Mouse (Mus musculus): ENCODE data around the gene Uaca. TPM values are rescaled to one million over a fixed set of nuclear protein-coding genes. Genes with fewer than 3 reads are reported as not detected.

Uaca gene
- polyA plus RNA-seq (2015; fragmentation: Nextera tagmentation; extraction: Ambion mirVana) = 18.4 and 18.5 TPM in 2 replicates

GRCm38 (mm10) chr9:60794210-60794840, at the start of gene Uaca:
Gene Uaca, plus strand, starts transcription at chr9:60794542.
- Histone ChIP-seq H3K27me3 (0 out of 2 replicates have a peak, but pooled peaks cover 6% of the 10 kb centered on the region), H3K9me3 (no peaks in the 10 kb centered on the region), H3K4me2 (peak within 1 kb of the TSS; percentile 95), H3K27ac (replicated peaks) (peak within 1 kb of the TSS; percentile 59; the same call in 1 of the 2 replicates), H3K9ac (peak within 1 kb of the TSS; percentile 56), H3K36me3 (no peaks in the 10 kb centered on the region), H3K4me3 (peak within 1 kb of the TSS; percentile 74), H3K4me1 (replicated peaks) (peaks cover 15% of the 10 kb centered on the region)
- peak; percentile 95 for ATAC-seq (ENCODE audit: low FRiP score, low read depth)
- under 1% methylated on average over 45 of the region's 45 CpGs for WGBS

DNA sequence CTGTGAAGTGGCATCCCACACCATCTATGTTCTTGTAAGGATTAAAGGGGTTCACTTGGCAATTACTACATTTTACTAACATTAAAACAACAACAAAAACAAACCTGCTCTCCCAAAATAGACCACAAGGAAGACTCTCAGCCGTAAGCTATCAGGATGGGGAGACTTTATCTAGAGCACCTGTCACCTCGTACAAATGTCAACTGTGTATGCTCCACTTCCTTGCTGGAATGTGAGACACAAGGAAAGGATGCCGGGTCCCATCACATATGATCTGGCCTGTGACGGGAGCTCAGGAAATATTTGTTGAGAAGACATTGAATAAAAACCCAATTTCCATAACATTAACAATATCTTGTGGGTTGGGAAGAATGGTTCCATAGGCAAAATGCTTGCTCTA, 49.4 kb upstream of the Uaca start:
- no peak overlapping the region for H3K4me2 ChIP-seq
- 65% methylated on average over 4 of the region's 4 CpGs for WGBS

GRCm38 (mm10) chr9:60746561-60746960, 47.8 kb upstream of the Uaca start:
- H3K9ac ChIP-seq = no peak overlapping the region
- no peaks in the 10 kb centered on the region for H3K4me1 ChIP-seq (replicated peaks)
- no peak overlapping the region for H3K4me3 ChIP-seq
- H3K4me2 ChIP-seq = no peak overlapping the region
- no peaks in the 10 kb centered on the region for H3K36me3 ChIP-seq
- H3K27ac ChIP-seq (replicated peaks) = no peak overlapping the region
- ATAC-seq (ENCODE audit: low FRiP score, low read depth) = no peak
- H3K27me3 ChIP-seq = no peaks in the 10 kb centered on the region
- H3K9me3 ChIP-seq = no peaks in the 10 kb centered on the region
- WGBS = 61% methylated on average over 6 of the region's 6 CpGs

More for the DNA sequence above, 49.4 kb upstream of the Uaca start:
- Histone ChIP-seq H3K9ac (no peak overlapping the region), H3K4me3 (no peak overlapping the region), H3K4me1 (replicated peaks) (no peaks in the 10 kb centered on the region), H3K36me3 (no peaks in the 10 kb centered on the region), H3K27ac (replicated peaks) (no peak overlapping the region), H3K27me3 (no peaks in the 10 kb centered on the region), H3K9me3 (no peaks in the 10 kb centered on the region)
- no peak for ATAC-seq (ENCODE audit: low FRiP score, low read depth)

- no peak overlapping the region for H3K4me3 ChIP-seq
These were observed 46.7 kb upstream of the Uaca start for GRCm38 (mm10) chr9:60747672-60748071.

GRCm38 (mm10) chr9:60748191-60748590, 46.2 kb upstream of the Uaca start:
- WGBS = 76% methylated on average over 2 of the region's 2 CpGs
- Histone ChIP-seq H3K4me3 (no peak overlapping the region), H3K9ac (no peak overlapping the region), H3K4me1 (replicated peaks) (no peaks in the 10 kb centered on the region), H3K27me3 (no peaks in the 10 kb centered on the region), H3K36me3 (no peaks in the 10 kb centered on the region), H3K27ac (replicated peaks) (no peak overlapping the region), H3K9me3 (no peaks in the 10 kb centered on the region), H3K4me2 (no peak overlapping the region)
- no peak for ATAC-seq (ENCODE audit: low FRiP score, low read depth)

More at GRCm38 (mm10) chr9:60747672-60748071, 46.7 kb upstream of the Uaca start:
- H3K27me3 ChIP-seq = no peaks in the 10 kb centered on the region
- 93% methylated on average over 5 of the region's 5 CpGs for WGBS
- H3K4me1 ChIP-seq (replicated peaks) = no peaks in the 10 kb centered on the region
- no peak for ATAC-seq (ENCODE audit: low FRiP score, low read depth)
- H3K9ac ChIP-seq = no peak overlapping the region
- H3K36me3 ChIP-seq = no peaks in the 10 kb centered on the region
- H3K4me2 ChIP-seq = no peak overlapping the region
- H3K27ac ChIP-seq (replicated peaks) = no peak overlapping the region
- no peaks in the 10 kb centered on the region for H3K9me3 ChIP-seq

GRCm38 (mm10) chr9:60749105-60749504, 45.2 kb upstream of the Uaca start:
- no peak overlapping the region for H3K4me2 ChIP-seq
- ATAC-seq (ENCODE audit: low FRiP score, low read depth) = no peak
- no peaks in the 10 kb centered on the region for H3K36me3 ChIP-seq
- H3K27ac ChIP-seq (replicated peaks) = no peak overlapping the region
- H3K27me3 ChIP-seq = no peaks in the 10 kb centered on the region
- H3K4me1 ChIP-seq (replicated peaks) = no peaks in the 10 kb centered on the region
- whole genome bisulfite sequencing = 92% methylated on average over 2 of the region's 2 CpGs
- H3K9me3 ChIP-seq = no peaks in the 10 kb centered on the region
- no peak overlapping the region for H3K9ac ChIP-seq
- no peak overlapping the region for H3K4me3 ChIP-seq

DNA sequence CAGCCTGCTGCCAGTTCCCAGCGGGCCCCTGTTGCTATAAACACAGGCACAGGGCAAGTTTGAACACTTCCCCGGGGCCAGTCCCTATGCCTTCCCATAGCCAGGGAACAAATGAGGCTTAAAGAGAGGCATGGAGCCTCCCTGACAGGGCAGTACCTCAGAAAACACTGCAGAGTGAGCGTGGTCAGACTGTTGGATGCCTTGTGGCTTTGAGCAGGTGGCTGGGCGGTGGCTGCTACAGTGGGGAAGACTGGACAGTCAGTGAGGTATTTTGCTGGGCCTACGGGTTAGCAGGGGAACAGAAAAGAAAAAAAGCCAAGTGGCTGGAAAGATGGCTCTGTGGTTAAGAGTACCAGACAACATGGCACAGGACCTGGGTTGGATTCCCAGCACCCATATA, 43.2 kb upstream of the Uaca start:
- H3K9ac ChIP-seq = no peak overlapping the region
- H3K27me3 ChIP-seq = no peaks in the 10 kb centered on the region
- H3K9me3 ChIP-seq = no peaks in the 10 kb centered on the region
- no peak overlapping the region for H3K4me3 ChIP-seq
- H3K36me3 ChIP-seq = no peaks in the 10 kb centered on the region
- no peak for ATAC-seq (ENCODE audit: low FRiP score, low read depth)
- H3K27ac ChIP-seq (replicated peaks) = no peak overlapping the region
- no peaks in the 10 kb centered on the region for H3K4me1 ChIP-seq (replicated peaks)
- WGBS = 94% methylated on average over 5 of the region's 5 CpGs
- no peak overlapping the region for H3K4me2 ChIP-seq

GRCm38 (mm10) chr9:60751971-60752370, 42.4 kb upstream of the Uaca start:
- ATAC-seq (ENCODE audit: low FRiP score, low read depth) = no peak
- H3K27ac ChIP-seq (replicated peaks) = no peak overlapping the region
- WGBS = 55% methylated on average over 6 of the region's 6 CpGs
- no peaks in the 10 kb centered on the region for H3K36me3 ChIP-seq
- H3K4me2 ChIP-seq = no peak overlapping the region
- H3K4me3 ChIP-seq = no peak overlapping the region
- no peak overlapping the region for H3K9ac ChIP-seq
- no peaks in the 10 kb centered on the region for H3K9me3 ChIP-seq
- no peaks in the 10 kb centered on the region for H3K4me1 ChIP-seq (replicated peaks)
- H3K27me3 ChIP-seq = no peaks in the 10 kb centered on the region

DNA sequence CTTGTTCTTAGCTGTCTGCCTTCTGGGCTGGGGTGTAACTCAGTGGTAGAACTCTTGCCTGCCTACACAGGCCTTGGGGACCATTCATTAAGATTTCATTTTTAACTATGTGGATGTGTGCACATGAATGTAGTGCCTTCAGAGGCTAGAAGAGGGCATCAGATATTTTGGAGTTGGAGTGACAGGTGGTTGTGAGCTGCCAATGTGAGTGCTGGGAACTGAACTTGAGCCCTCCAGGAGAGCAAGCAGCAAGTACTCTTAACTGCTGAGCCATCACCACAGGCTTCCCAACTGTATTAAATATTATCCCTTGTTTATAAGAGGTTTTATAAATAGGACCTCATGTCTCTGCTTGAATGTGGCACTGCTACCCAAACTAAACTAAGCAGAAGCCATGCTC, 41.7 kb upstream of the Uaca start:
- no peak overlapping the region for H3K9ac ChIP-seq
- no peaks in the 10 kb centered on the region for H3K27me3 ChIP-seq
- H3K9me3 ChIP-seq = no peaks in the 10 kb centered on the region
- H3K4me1 ChIP-seq (replicated peaks) = no peaks in the 10 kb centered on the region
- no peak overlapping the region for H3K27ac ChIP-seq (replicated peaks)
- no peaks in the 10 kb centered on the region for H3K36me3 ChIP-seq
- no peak overlapping the region for H3K4me3 ChIP-seq
- no peak for ATAC-seq (ENCODE audit: low FRiP score, low read depth)
- no peak overlapping the region for H3K4me2 ChIP-seq

DNA sequence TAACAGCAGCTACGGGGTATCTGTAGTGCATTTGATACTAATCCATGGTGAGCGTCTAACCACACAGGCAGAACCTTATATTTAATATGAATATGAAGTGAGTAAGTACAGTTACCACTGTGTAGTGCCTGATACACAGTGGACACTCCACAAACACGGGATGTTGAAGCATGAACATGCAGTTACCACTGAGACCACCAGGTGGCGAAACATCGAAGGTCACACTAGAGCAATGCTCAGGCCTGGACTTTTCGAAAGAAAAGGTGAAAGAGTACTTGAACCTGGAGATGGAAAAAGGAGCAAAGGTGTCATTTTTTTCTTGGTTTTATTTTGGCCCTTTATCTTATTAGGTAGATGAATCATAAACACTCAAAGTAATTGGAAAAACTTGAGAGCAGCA, 38.1 kb upstream of the Uaca start:
- Histone ChIP-seq H3K36me3 (no peaks in the 10 kb centered on the region), H3K4me2 (no peak overlapping the region), H3K9me3 (no peaks in the 10 kb centered on the region), H3K4me3 (no peak overlapping the region), H3K27ac (replicated peaks) (no peak overlapping the region), H3K27me3 (no peaks in the 10 kb centered on the region), H3K4me1 (replicated peaks) (no peaks in the 10 kb centered on the region), H3K9ac (no peak overlapping the region)
- 36% methylated on average over 6 of the region's 6 CpGs for WGBS
- ATAC-seq (ENCODE audit: low FRiP score, low read depth) = no peak

DNA sequence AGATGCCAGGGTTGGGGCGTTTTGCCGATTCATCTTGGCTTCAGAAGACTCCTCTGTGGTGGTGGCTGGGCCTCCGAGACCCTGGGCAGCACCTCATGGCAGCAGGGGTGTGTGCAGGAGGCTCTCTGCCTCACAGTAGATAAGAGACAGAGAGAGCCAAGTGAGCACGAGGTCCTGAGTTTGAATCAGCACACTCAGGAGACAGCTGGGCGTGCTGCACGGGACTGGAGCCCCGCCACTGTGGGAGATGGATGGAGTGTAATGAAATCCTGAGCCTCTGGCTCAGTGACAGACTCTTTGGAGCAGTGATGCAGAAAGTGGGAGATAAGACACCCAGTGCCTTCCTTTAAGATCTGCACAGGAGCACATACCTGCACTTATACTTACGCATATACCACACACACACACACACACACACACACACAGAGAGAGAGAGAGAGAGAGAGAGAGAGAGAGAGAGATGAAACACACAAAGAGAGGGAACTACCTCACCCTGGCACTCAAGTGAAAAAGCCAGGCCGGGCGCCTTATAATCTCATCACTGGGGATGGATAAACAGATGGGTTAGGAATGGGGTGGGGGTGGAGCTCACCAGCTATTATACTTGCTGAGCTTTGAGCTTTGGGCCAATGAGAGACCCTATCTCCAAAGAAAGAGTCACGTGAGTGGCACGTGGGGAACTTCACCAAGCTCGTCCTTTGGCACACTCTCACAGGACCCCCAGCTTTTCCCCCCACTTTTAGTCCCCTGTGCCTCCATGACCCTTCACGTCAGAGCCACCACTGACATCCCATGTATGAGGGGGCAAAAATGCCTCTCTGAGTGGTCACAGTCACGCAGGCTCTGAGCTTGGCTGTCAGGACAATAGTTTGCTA, 37.2 kb upstream of the Uaca start:
- ATAC-seq (ENCODE audit: low FRiP score, low read depth) = no peak
- no peaks in the 10 kb centered on the region for H3K4me1 ChIP-seq (replicated peaks)
- H3K36me3 ChIP-seq = no peaks in the 10 kb centered on the region
- H3K9ac ChIP-seq = no peak overlapping the region
- H3K27me3 ChIP-seq = no peaks in the 10 kb centered on the region
- no peaks in the 10 kb centered on the region for H3K9me3 ChIP-seq
- no peak overlapping the region; the same call in 1 of the 2 replicates for H3K27ac ChIP-seq (replicated peaks)
- 72% methylated on average over 15 of the region's 15 CpGs for WGBS
- H3K4me2 ChIP-seq = no peak overlapping the region
- H3K4me3 ChIP-seq = no peak overlapping the region

DNA sequence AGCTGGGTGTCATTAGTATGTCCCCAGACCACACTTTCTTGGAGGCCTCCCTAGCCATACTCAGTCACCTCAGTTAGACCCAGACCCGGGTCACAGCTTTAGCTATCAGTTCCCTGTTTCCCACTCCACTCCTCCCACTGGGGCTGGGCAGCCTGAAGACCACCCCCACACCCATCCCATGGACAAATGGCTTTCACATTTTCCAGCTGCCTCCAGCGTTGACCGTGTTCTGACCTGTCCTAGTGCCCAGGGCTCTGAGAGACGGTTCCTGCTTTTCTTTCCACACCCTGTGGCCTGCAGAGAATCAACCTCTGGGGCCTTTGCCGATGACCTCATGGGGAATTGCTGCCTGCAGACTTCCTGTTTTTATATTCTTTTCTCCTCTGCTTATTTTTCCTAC, 36.5 kb upstream of the Uaca start:
- H3K9me3 ChIP-seq = no peaks in the 10 kb centered on the region
- no peak for ATAC-seq (ENCODE audit: low FRiP score, low read depth)
- no peak overlapping the region for H3K4me2 ChIP-seq
- H3K9ac ChIP-seq = no peak overlapping the region
- no peaks in the 10 kb centered on the region for H3K4me1 ChIP-seq (replicated peaks)
- 56% methylated on average over 5 of the region's 5 CpGs for WGBS
- H3K36me3 ChIP-seq = no peaks in the 10 kb centered on the region
- H3K27ac ChIP-seq (replicated peaks) = no peak overlapping the region; the same call in 1 of the 2 replicates
- H3K27me3 ChIP-seq = no peaks in the 10 kb centered on the region
- no peak overlapping the region for H3K4me3 ChIP-seq

Data from hindbrain, embryonic 15.5 days (tissue).